Mouse (Mus musculus) olfactory bulb, adult 2 months (tissue): ENCODE results near the gene Cd37. TPM values are rescaled to one million over a fixed set of nuclear protein-coding genes. Genes with fewer than 3 reads are reported as not detected.

Experiments
- H3K27ac ChIP-seq: fragments of 200-500 bp; 2 replicates; pipeline ENCODE4 v1.5.1; 2012; ENCODE audit warnings: low read depth, low read length; ENCODE audit not compliant: insufficient read depth
- H3K4me1 ChIP-seq: fragments of 200-500 bp; 2 replicates; pipeline ENCODE4 v1.6.1; 2012; ENCODE audit warnings: low read length; ENCODE audit not compliant: control insufficient read depth, insufficient read depth
- H3K4me3 ChIP-seq: fragments of 200-500 bp; 2 replicates; pipeline ENCODE4 v1.5.1; 2012; ENCODE audit warnings: mild to moderate bottlenecking, low read depth, low read length, moderate library complexity; ENCODE audit not compliant: insufficient read depth
- CTCF ChIP-seq: fragments of 200-500 bp; IDR thresholded peaks from 2 replicates; pipeline ENCODE4 v1.5.1; 2012; ENCODE audit warnings: low read depth, mild to moderate bottlenecking, low read length, moderate library complexity; ENCODE audit not compliant: insufficient read depth
- POLR2A ChIP-seq: fragments of 200-500 bp; IDR thresholded peaks from 2 replicates; pipeline ENCODE4 v1.6.1; 2012; ENCODE audit warnings: mild to moderate bottlenecking, low read depth, low read length, moderate library complexity; ENCODE audit not compliant: insufficient read depth
- WGBS: fragments of 180-500 bp; shearing (Covaris S2); methylation state at CpG from one replicate; pipeline ENCODE4 v1.1.7; 2018; 5-methylcytosine and 5-hydroxymethylcytosine counted together
- polyA plus RNA-seq: library from polyadenylated mRNA; stranded (reverse); fragments of >200 nt; gene quantifications from 2 replicates; pipeline ENCODE4 v1.2.4, GENCODE M21; 2012; ENCODE audit warnings: low replicate concordance; ENCODE audit not compliant: missing spikeins, insufficient read depth, insufficient read length

The Cd37 gene
- polyA plus RNA-seq, 1 experiment, result not detected

- Histone ChIP-seq H3K27ac (no peak overlapping the region), H3K4me1 (0 out of 2 replicates have a peak, but pooled peaks cover 6% of the 10 kb centered on the region), H3K4me3 (no peak overlapping the region)
- 50% methylated on average over 16 of the region's 16 CpGs for WGBS
- TF ChIP-seq POLR2A, result no peak
- no peak for TF ChIP-seq CTCF
Observed at GRCm38 (mm10) chr7:45189600-45189999, 49.3 kb downstream of the Cd37 start.

GRCm38 (mm10) chr7:45185921-45186320 lies 53.0 kb downstream of the Cd37 start:
- Histone ChIP-seq H3K4me3 (no peak overlapping the region), H3K4me1 (peaks cover 21% of the 10 kb centered on the region), H3K27ac (no peak overlapping the region)
- 67% methylated on average over 7 of the region's 7 CpGs for WGBS
- TF ChIP-seq POLR2A (no peak), CTCF (no peak)

- TF ChIP-seq POLR2A (no peak), CTCF (no peak)
- Histone ChIP-seq H3K27ac (no peak overlapping the region), H3K4me3 (no peak overlapping the region), H3K4me1 (peaks cover 16% of the 10 kb centered on the region)
- WGBS, result 78% methylated on average over 7 of the region's 7 CpGs
Observed at GRCm38 (mm10) chr7:45183672-45184071, 55.2 kb downstream of the Cd37 start.

Other genes with a start within 250 kb of the Cd37 start
- gene Irf3, start 241.5 kb downstream of the Cd37 start, polyA plus RNA-seq, result not detected in 2 replicates
- gene Bcl2l12, start 240.4 kb downstream of the Cd37 start, polyA plus RNA-seq, result not detected in 2 replicates
- gene Scaf1, start 222.8 kb downstream of the Cd37 start, polyA plus RNA-seq, result not detected in 2 replicates
- not detected in 2 replicates for gene Rras, start 221.2 kb downstream of the Cd37 start, polyA plus RNA-seq
- not detected in 2 replicates for gene Prr12, start 186.2 kb downstream of the Cd37 start, polyA plus RNA-seq
- not detected in 2 replicates for gene Nosip, start 176.7 kb downstream of the Cd37 start, polyA plus RNA-seq
- not detected in 2 replicates for gene Prrg2, start 176.4 kb downstream of the Cd37 start, polyA plus RNA-seq
- gene Rcn3, start 146.9 kb downstream of the Cd37 start, polyA plus RNA-seq, result not detected in 2 replicates
- gene Fcgrt, start 135.3 kb downstream of the Cd37 start, polyA plus RNA-seq, result not detected in 2 replicates
- 657 TPM in 1 of 2 replicates, not detected in the other for gene Rps11, start 114.7 kb downstream of the Cd37 start, polyA plus RNA-seq
- 1,205 and 1,268 TPM in 2 replicates for gene Rpl13a, start 110.4 kb downstream of the Cd37 start, polyA plus RNA-seq
- gene Gm45713, start 102.9 kb downstream of the Cd37 start, polyA plus RNA-seq, result not detected in 2 replicates
- not detected in 2 replicates for gene Flt3l, start 102.7 kb downstream of the Cd37 start, polyA plus RNA-seq
- gene Pih1d1, start 84.8 kb downstream of the Cd37 start, polyA plus RNA-seq, result not detected in 2 replicates
- not detected in 2 replicates for gene Aldh16a1, start 84.5 kb downstream of the Cd37 start, polyA plus RNA-seq
- gene Slc17a7, start 75.2 kb downstream of the Cd37 start, polyA plus RNA-seq, result not detected in 2 replicates
- gene Gfy, start 59.5 kb downstream of the Cd37 start, polyA plus RNA-seq, result not detected in 2 replicates
- gene Pth2, start 58.1 kb downstream of the Cd37 start, polyA plus RNA-seq, result not detected in 2 replicates
- gene Ccdc155, start 34.2 kb downstream of the Cd37 start, polyA plus RNA-seq, result not detected in 2 replicates
- not detected in 2 replicates for gene Dkkl1, start 27.0 kb downstream of the Cd37 start, polyA plus RNA-seq
- not detected in 2 replicates for gene Tead2, start 23.4 kb downstream of the Cd37 start, polyA plus RNA-seq
- gene Slc6a16, start 2.0 kb upstream of the Cd37 start, polyA plus RNA-seq, result not detected in 2 replicates
- not detected in 2 replicates for gene Slc6a21, start 38.4 kb upstream of the Cd37 start, polyA plus RNA-seq
- not detected in 2 replicates for gene Trpm4, start 94.7 kb upstream of the Cd37 start, polyA plus RNA-seq
- gene Hrc, start 96.2 kb upstream of the Cd37 start, polyA plus RNA-seq, result not detected in 2 replicates
- not detected in 2 replicates for gene Ppfia3, start 127.9 kb upstream of the Cd37 start, polyA plus RNA-seq
- not detected in 2 replicates for gene Lin7b, start 131.5 kb upstream of the Cd37 start, polyA plus RNA-seq
- 1,039 and 1,720 TPM in 2 replicates for gene Snrnp70, start 156.6 kb upstream of the Cd37 start, polyA plus RNA-seq
- not detected in 2 replicates for gene Kcna7, start 166.5 kb upstream of the Cd37 start, polyA plus RNA-seq
- gene Ntf5, start 174.6 kb upstream of the Cd37 start, polyA plus RNA-seq, result not detected in 2 replicates
- not detected in 2 replicates for gene Lhb, start 181.7 kb upstream of the Cd37 start, polyA plus RNA-seq
- not detected in 2 replicates for gene Gys1, start 195.7 kb upstream of the Cd37 start, polyA plus RNA-seq
- not detected in 2 replicates for gene Ruvbl2, start 199.0 kb upstream of the Cd37 start, polyA plus RNA-seq
- 553 and 835 TPM in 2 replicates for gene Ftl1, start 220.8 kb upstream of the Cd37 start, polyA plus RNA-seq
- not detected in 2 replicates for gene Bax, start 227.8 kb upstream of the Cd37 start, polyA plus RNA-seq
- not detected in 2 replicates for gene Tulp2, start 242.8 kb upstream of the Cd37 start, polyA plus RNA-seq
- not detected in 2 replicates for gene Gm45808, start 247.7 kb upstream of the Cd37 start, polyA plus RNA-seq
- not detected in 2 replicates for gene Dhdh, start 249.7 kb upstream of the Cd37 start, polyA plus RNA-seq